ENCODE assay signal across 8 mouse cellular contexts in genomic region chr19:3323753-3324270, GRCm38 (mm10). TPM values are rescaled to one million over a fixed set of nuclear protein-coding genes. Genes with fewer than 3 reads are reported as not detected.
DNase-seq lines count a peak whose midpoint lies in the region; ATAC-seq and TF ChIP-seq lines count a peak whose summit lies in the region.

No protein-coding gene starts in this region.

- peak overlapping the region; percentile 86 for H3K9ac ChIP-seq in intestine, postnatal 0 days (ENCODE audit: low read depth, low read length)
- H3K9ac ChIP-seq in stomach, embryonic 16.5 days (ENCODE audit: low read length), result peak overlapping the region; percentile 77

- WGBS in intestine, postnatal 0 days, result under 1% methylated on average over 34 of the region's 34 CpGs
- WGBS in stomach, embryonic 16.5 days, result under 1% methylated on average over 34 of the region's 34 CpGs

- peak overlapping the region; percentile 97 for H3K4me3 ChIP-seq in megakaryocyte, embryonic 14.5 days (replicated peaks)
- H3K4me3 ChIP-seq in intestine, postnatal 0 days (ENCODE audit: low read depth, low read length), result peak overlapping the region; percentile 83
- peak overlapping the region; percentile 49 for H3K4me3 ChIP-seq in myocyte
- H3K4me3 ChIP-seq in stomach, embryonic 16.5 days (replicated peaks; ENCODE audit: low read length), result peak overlapping the region; percentile 74

- TF ChIP-seq POLR2A in myocyte (IDR thresholded peaks at IDR 0.05; ENCODE audit: insufficient read length, low read depth), result peak; percentile 50

- peak overlapping the region; percentile 3 for H3ac ChIP-seq in myocyte (ENCODE audit: control insufficient read depth, insufficient read length)

- H3K4me2 ChIP-seq in intestine, postnatal 0 days (replicated peaks; ENCODE audit: low read depth), result peak overlapping the region; percentile 94
- peak overlapping the region; percentile 95 for H3K4me2 ChIP-seq in myocyte (ENCODE audit: low read depth)
- peak overlapping the region; percentile 99 for H3K4me2 ChIP-seq in stomach, embryonic 16.5 days (ENCODE audit: low read depth, low read length)

- no peak for TF ChIP-seq CTCF in intestine, postnatal 0 days (IDR thresholded peaks at IDR 0.05; ENCODE audit: low read depth)

- H3K4me1 ChIP-seq in megakaryocyte, embryonic 14.5 days, result peaks cover 73% of the 10 kb centered on the region
- peaks cover 23% of the 10 kb centered on the region for H3K4me1 ChIP-seq in intestine, postnatal 0 days (replicated peaks; ENCODE audit: control insufficient read depth, insufficient read depth, low read length)
- peaks cover 22% of the 10 kb centered on the region for H3K4me1 ChIP-seq in stomach, embryonic 16.5 days (ENCODE audit: control insufficient read depth, insufficient read depth, low read length)

- ATAC-seq in megakaryocyte, adult 5-6 weeks (ENCODE audit: poor library complexity, severe bottlenecking), result no peak
- ATAC-seq in intestine, postnatal 0 days, result no peak
- ATAC-seq in stomach, embryonic 16.5 days (ENCODE audit: insufficient read depth, low FRiP score), result no peak

- peaks cover 4% of the 10 kb centered on the region for H3K79me2 ChIP-seq in myocyte (ENCODE audit: control insufficient read depth, insufficient read depth)

- H3K36me3 ChIP-seq in megakaryocyte, embryonic 14.5 days (replicated peaks; ENCODE audit: low read length), result peaks cover 5% of the 10 kb centered on the region
- no peaks in the 10 kb centered on the region for H3K36me3 ChIP-seq in intestine, postnatal 0 days (ENCODE audit: control insufficient read depth, insufficient read depth)
- H3K36me3 ChIP-seq in myocyte (ENCODE audit: control insufficient read depth, insufficient read depth), result no peaks in the 10 kb centered on the region
- no peaks in the 10 kb centered on the region for H3K36me3 ChIP-seq in stomach, embryonic 16.5 days (ENCODE audit: control insufficient read depth, insufficient read depth, low read length)

- peak overlapping the region; percentile 92 for H3K27ac ChIP-seq in intestine, postnatal 0 days (ENCODE audit: low read depth, low read length)
- H3K27ac ChIP-seq in stomach, embryonic 16.5 days (ENCODE audit: low read length), result peak overlapping the region; percentile 94

- peak; percentile 29 for DNase-seq in embryo, embryonic 10 days (ENCODE audit: low spot score)
- peak; percentile 57 to 79 for DNase-seq in gastrocnemius, postnatal 4 days (ENCODE audit: low spot score in 2 of 2)
- DNase-seq in liver, result peak; percentile 69

- H3K27me3 ChIP-seq in megakaryocyte, embryonic 14.5 days (replicated peaks), result no peaks in the 10 kb centered on the region
- H3K27me3 ChIP-seq in intestine, postnatal 0 days (replicated peaks; ENCODE audit: control insufficient read depth, insufficient read depth, low read length), result no peaks in the 10 kb centered on the region
- H3K27me3 ChIP-seq in myocyte (ENCODE audit: control insufficient read depth, insufficient read depth, insufficient read length), result no peaks in the 10 kb centered on the region
- no peaks in the 10 kb centered on the region for H3K27me3 ChIP-seq in stomach, embryonic 16.5 days (ENCODE audit: control insufficient read depth, insufficient read depth, low read length)

- no peaks in the 10 kb centered on the region for H3K9me3 ChIP-seq in megakaryocyte, embryonic 14.5 days
- no peaks in the 10 kb centered on the region for H3K9me3 ChIP-seq in intestine, postnatal 0 days (ENCODE audit: control insufficient read depth)
- no peaks in the 10 kb centered on the region for H3K9me3 ChIP-seq in stomach, embryonic 16.5 days (replicated peaks; ENCODE audit: control insufficient read depth, low read length)

TF ChIP-seq in myocyte, 11 proteins besides CTCF, POLR2A, EP300 and RAD21:
- TF ChIP-seq USF1 (IDR thresholded peaks at IDR 0.05; ENCODE audit: low read depth) (peak; percentile 94), MYOD1 (IDR thresholded peaks at IDR 0.05; ENCODE audit: control insufficient read depth in 1 of 3, insufficient read length in 2 of 3, low read depth in 2 of 3) (peak in 1 of 3 experiments; percentile 54), REST (IDR thresholded peaks at IDR 0.05; ENCODE audit: insufficient read depth, insufficient read length) (no peak), SRF (IDR thresholded peaks at IDR 0.05; ENCODE audit: control insufficient read depth, insufficient read length, low read depth) (no peak), MYOG (IDR thresholded peaks at IDR 0.05; ENCODE audit: control insufficient read depth in 1 of 3, insufficient read depth in 1 of 3, insufficient read length in 2 of 3, low read depth in 2 of 3) (peak in 1 of 3 experiments; percentile 26), POLR2AphosphoS2 (IDR thresholded peaks at IDR 0.05; ENCODE audit: insufficient read length, low read depth) (peak; percentile 34), MAX (IDR thresholded peaks at IDR 0.05; ENCODE audit: low read depth) (no peak), E2F4 (IDR thresholded peaks at IDR 0.05; ENCODE audit: insufficient read depth) (no peak), TCF3 (IDR thresholded peaks at IDR 0.05; ENCODE audit: insufficient read length, low read depth) (no peak)

RNA-seq across cellular contexts. Expression of gene Cpt1a, which starts 1.7 kb away (rescaled TPM):
- 5.2 and 6.7 TPM in 2 replicates for polyA plus RNA-seq in megakaryocyte, embryonic 14.5 days (2012; ENCODE audit: insufficient read depth, low replicate concordance)
- 69.6 and 73.1 TPM in 2 replicates for total RNA-seq in megakaryocyte, adult 5-6 weeks (2015)
- total RNA-seq in megakaryocyte, adult 5-6 weeks (2017), result 56.2 and 66.0 TPM in 2 replicates
- 10 to 100 TPM; 52.0 to 67.5 TPM for total RNA-seq in gastrocnemius, postnatal 4 days (2021)
- 104 and 105 TPM in 2 replicates for polyA plus RNA-seq in intestine, postnatal 0 days (2015; fragmentation: Nextera tagmentation; extraction: Ambion mirVana)
- polyA plus RNA-seq in myocyte (2012; fragmentation: generic; extraction: Trizol), result 13.5 TPM
- polyA plus RNA-seq in stomach, embryonic 16.5 days (2015; fragmentation: Nextera tagmentation; extraction: Ambion mirVana), result 30.8 and 32.7 TPM in 2 replicates

RNA-seq across cellular contexts. Expression of gene Ighmbp2, which starts 41.0 kb away (rescaled TPM):
- polyA plus RNA-seq in megakaryocyte, embryonic 14.5 days (2012; ENCODE audit: insufficient read depth, low replicate concordance), result 0.64 and 7.2 TPM in 2 replicates
- total RNA-seq in megakaryocyte, adult 5-6 weeks (2015), result 1.5 and 1.6 TPM in 2 replicates
- total RNA-seq in megakaryocyte, adult 5-6 weeks (2017), result 2.9 and 3.3 TPM in 2 replicates
- 1 to 10 TPM; 5.9 to 6.1 TPM for total RNA-seq in gastrocnemius, postnatal 4 days (2021)
- 3.2 and 3.7 TPM in 2 replicates for polyA plus RNA-seq in intestine, postnatal 0 days (2015; fragmentation: Nextera tagmentation; extraction: Ambion mirVana)
- 6.3 TPM for polyA plus RNA-seq in myocyte (2012; fragmentation: generic; extraction: Trizol)
- 8.2 and 8.9 TPM in 2 replicates for polyA plus RNA-seq in stomach, embryonic 16.5 days (2015; fragmentation: Nextera tagmentation; extraction: Ambion mirVana)

RNA-seq across cellular contexts. Expression of gene Mrpl21, which starts 41.1 kb away (rescaled TPM):
- polyA plus RNA-seq in megakaryocyte, embryonic 14.5 days (2012; ENCODE audit: insufficient read depth, low replicate concordance), result 8.9 and 14.9 TPM in 2 replicates
- total RNA-seq in megakaryocyte, adult 5-6 weeks (2015), result 61.8 and 65.2 TPM in 2 replicates
- 65.1 and 73.7 TPM in 2 replicates for total RNA-seq in megakaryocyte, adult 5-6 weeks (2017)
- 10 to 100 TPM; 63.7 to 67.5 TPM for total RNA-seq in gastrocnemius, postnatal 4 days (2021)
- 69.1 and 75.1 TPM in 2 replicates for polyA plus RNA-seq in intestine, postnatal 0 days (2015; fragmentation: Nextera tagmentation; extraction: Ambion mirVana)
- 81.2 TPM for polyA plus RNA-seq in myocyte (2012; fragmentation: generic; extraction: Trizol)
- polyA plus RNA-seq in stomach, embryonic 16.5 days (2015; fragmentation: Nextera tagmentation; extraction: Ambion mirVana), result 102 and 104 TPM in 2 replicates
